Mouse (Mus musculus) hindbrain, postnatal 0 days (tissue): Measurements from ENCODE around the gene Adarb2. TPM values are rescaled to one million over a fixed set of nuclear protein-coding genes. Genes with fewer than 3 reads are reported as not detected.

Experiments
- ATAC-seq: fragments of 200-750 bp; cut with Nextera tagmentation; 2 replicates; pipeline ENCODE4 v1.8.0; 2017; ENCODE audit warnings: mild to moderate bottlenecking, moderate TSS enrichment, moderate library complexity
- DNase-seq: peaks from one replicate; pipeline ENCODE4 v3.0.0-alpha.2; 2015; ENCODE audit warnings: low spot score
- H3K27ac ChIP-seq: fragments of 300-500 bp; sonication (generic); 2 replicates; pipeline ENCODE4 v1.5.1; 2014; ENCODE audit warnings: mild to moderate bottlenecking
- H3K27me3 ChIP-seq: fragments of 300-500 bp; sonication (generic); 2 replicates; pipeline ENCODE4 v1.6.1; 2014; ENCODE audit warnings: low read length, mixed read lengths; ENCODE audit not compliant: insufficient read depth
- H3K36me3 ChIP-seq: fragments of 300-500 bp; sonication (generic); 2 replicates; pipeline ENCODE4 v1.6.1; 2014; ENCODE audit warnings: low read length, mixed read lengths; ENCODE audit not compliant: insufficient read depth
- H3K4me1 ChIP-seq: fragments of 300-500 bp; sonication (generic); 2 replicates; pipeline ENCODE4 v1.6.1; 2014; ENCODE audit warnings: antibody characterized with exemption, low read length, mixed read lengths; ENCODE audit not compliant: insufficient read depth
- H3K4me2 ChIP-seq: fragments of 300-500 bp; sonication (generic); 2 replicates; pipeline ENCODE4 v1.6.1; 2014; ENCODE audit warnings: low read depth, mild to moderate bottlenecking, low read length, moderate library complexity, mixed read lengths
- H3K4me3 ChIP-seq: fragments of 300-500 bp; sonication (generic); 2 replicates; pipeline ENCODE4 v1.5.1; 2014; ENCODE audit warnings: low read length
- H3K9ac ChIP-seq: fragments of 300-500 bp; sonication (generic); replicated peaks from 2 replicates; pipeline ENCODE4 v1.6.1; 2014; ENCODE audit warnings: mild to moderate bottlenecking, low read length, moderate library complexity, mixed read lengths
- H3K9me3 ChIP-seq: fragments of 300-500 bp; sonication (generic); 2 replicates; pipeline ENCODE4 v1.6.1; 2016; ENCODE audit warnings: low read length, mixed read lengths
- CTCF ChIP-seq: IDR thresholded peaks from 2 replicates; pipeline ENCODE4 v1.5.1; 2016; ENCODE audit warnings: antibody characterized with exemption, control low read depth, low read depth
- WGBS: fragments of 180-500 bp; shearing (Covaris S2); extraction: QIAGEN DNeasy Blood & Tissue Kit; methylation state at CpG from one replicate; pipeline ENCODE4 v1.1.7; 2014; 5-methylcytosine and 5-hydroxymethylcytosine counted together
- polyA plus RNA-seq: library from polyadenylated mRNA; unstranded; fragments of >200 nt; fragmentation: Nextera tagmentation; extraction: Ambion mirVana; gene quantifications from 2 replicates; pipeline ENCODE4 v1.2.1, GENCODE M21; 2015
- total RNA-seq: library from RNA; depleted of rRNA; stranded (reverse); fragments of >200 nt; gene quantifications from 2 replicates; pipeline ENCODE4 v1.2.3, GENCODE M21; 2014

Gene Adarb2
- total and polyA plus RNA-seq, 2 experiments from 2014 or later, result 13.5 to 33.8 TPM

GRCm38 (mm10) chr13:8210776-8211175, 8.1 kb downstream of the Adarb2 start:
- ATAC-seq (no peak), DNase-seq (peak; percentile 26)

GRCm38 (mm10) chr13:8238871-8239270, 36.2 kb downstream of the Adarb2 start:
- WGBS, result 55% methylated on average over 1 of the region's 1 CpGs
- no peak overlapping the region for H3K4me2 ChIP-seq
- H3K9ac ChIP-seq, result no peak overlapping the region
- no peak for ATAC-seq
- H3K27ac ChIP-seq, result no peak overlapping the region
- DNase-seq, result no peak
- no peaks in the 10 kb centered on the region for H3K9me3 ChIP-seq
- no peaks in the 10 kb centered on the region for H3K36me3 ChIP-seq
- H3K27me3 ChIP-seq, result no peaks in the 10 kb centered on the region
- H3K4me3 ChIP-seq, result no peak overlapping the region
- no peak for TF ChIP-seq CTCF
- H3K4me1 ChIP-seq, result no peaks in the 10 kb centered on the region

More at GRCm38 (mm10) chr13:8210776-8211175, 8.1 kb downstream of the Adarb2 start:
- H3K4me3 ChIP-seq, result no peak overlapping the region
- 49% methylated on average over 4 of the region's 4 CpGs for WGBS
- H3K4me2 ChIP-seq, result no peak overlapping the region
- no peak overlapping the region for H3K9ac ChIP-seq
- no peak overlapping the region for H3K27ac ChIP-seq
- H3K27me3 ChIP-seq, result no peaks in the 10 kb centered on the region
- TF ChIP-seq CTCF, result no peak
- no peaks in the 10 kb centered on the region for H3K9me3 ChIP-seq
- no peaks in the 10 kb centered on the region for H3K4me1 ChIP-seq
- H3K36me3 ChIP-seq, result no peaks in the 10 kb centered on the region

GRCm38 (mm10) chr13:8248016-8248667, 45.5 kb downstream of the Adarb2 start:
- 56% methylated on average over 5 of the region's 5 CpGs for WGBS
- no peak for TF ChIP-seq CTCF
- H3K27ac ChIP-seq, result no peak overlapping the region

GRCm38 (mm10) chr13:8272158-8272945, 69.7 kb downstream of the Adarb2 start:
- Histone ChIP-seq H3K4me3 (no peak overlapping the region), H3K9me3 (no peaks in the 10 kb centered on the region), H3K27me3 (no peaks in the 10 kb centered on the region), H3K27ac (no peak overlapping the region), H3K4me1 (no peaks in the 10 kb centered on the region), H3K4me2 (no peak overlapping the region), H3K9ac (no peak overlapping the region), H3K36me3 (no peaks in the 10 kb centered on the region)
- WGBS, result 64% methylated on average over 4 of the region's 4 CpGs
- peak; percentile 71 for DNase-seq
- TF ChIP-seq CTCF, result no peak
- ATAC-seq, result peak; percentile 53

More at GRCm38 (mm10) chr13:8248016-8248667, 45.5 kb downstream of the Adarb2 start:
- Histone ChIP-seq H3K4me1 (no peaks in the 10 kb centered on the region), H3K27me3 (no peaks in the 10 kb centered on the region), H3K4me2 (no peak overlapping the region), H3K4me3 (no peak overlapping the region), H3K9ac (no peak overlapping the region), H3K9me3 (no peaks in the 10 kb centered on the region), H3K36me3 (no peaks in the 10 kb centered on the region)
- peak; percentile 11 for DNase-seq
- no peak for ATAC-seq

- Histone ChIP-seq H3K4me3 (no peak overlapping the region), H3K9ac (no peak overlapping the region), H3K36me3 (no peaks in the 10 kb centered on the region), H3K4me2 (no peak overlapping the region), H3K9me3 (no peaks in the 10 kb centered on the region), H3K4me1 (no peaks in the 10 kb centered on the region), H3K27ac (no peak overlapping the region), H3K27me3 (no peaks in the 10 kb centered on the region)
- ATAC-seq (no peak), DNase-seq (no peak)
- WGBS, result 80% methylated on average over 2 of the region's 2 CpGs
- no peak for TF ChIP-seq CTCF
Measured at GRCm38 (mm10) chr13:8283116-8283515, 80.5 kb downstream of the Adarb2 start.

- Histone ChIP-seq H3K36me3 (no peaks in the 10 kb centered on the region), H3K4me3 (no peak overlapping the region), H3K4me2 (no peak overlapping the region), H3K27ac (no peak overlapping the region), H3K4me1 (no peaks in the 10 kb centered on the region), H3K27me3 (no peaks in the 10 kb centered on the region), H3K9ac (no peak overlapping the region), H3K9me3 (no peaks in the 10 kb centered on the region)
- no peak for ATAC-seq
- TF ChIP-seq CTCF, result no peak
- no peak for DNase-seq
- WGBS, result 42% methylated on average over 5 of the region's 5 CpGs
Measured at GRCm38 (mm10) chr13:8316347-8317141, 113.9 kb downstream of the Adarb2 start.
